Mouse (Mus musculus): Measurements from ENCODE around the gene Snx32. TPM values are rescaled to one million over a fixed set of nuclear protein-coding genes. Genes with fewer than 3 reads are reported as not detected.

The Snx32 gene
- polyA plus RNA-seq, 1 experiment from 2014 or later: 3.0 TPM

GRCm38 (mm10) chr19:5466916-5467500 lies 43.3 kb downstream of the Snx32 start:
- DNase-seq (no peak), ATAC-seq (no peak)
- Histone ChIP-seq H3K27me3 (ENCODE audit: insufficient read depth, low read length) (no peaks in the 10 kb centered on the region), H3K9ac (replicated peaks) (no peak overlapping the region), H3K4me1 (ENCODE audit: insufficient read depth) (no peaks in the 10 kb centered on the region), H3K9me3 (ENCODE audit: low read length) (no peaks in the 10 kb centered on the region), H3K4me2 (ENCODE audit: low read depth, low read length) (no peak overlapping the region), H3K36me3 (replicated peaks; ENCODE audit: insufficient read depth, low read length) (peaks cover 33% of the 10 kb centered on the region), H3K4me3 (ENCODE audit: low read depth, low read length) (no peak overlapping the region), H3K27ac (ENCODE audit: low read depth) (no peak overlapping the region)
- 70% methylated on average over 6 of the region's 6 CpGs for WGBS (ENCODE audit: insufficient replicate concordance)
- TF ChIP-seq EP300 (IDR thresholded peaks at IDR 0.05; ENCODE audit: low read depth) (no peak), CTCF (IDR thresholded peaks at IDR 0.05; ENCODE audit: low read depth) (no peak)

- no peak for DNase-seq
- 83% methylated on average over 8 of the region's 8 CpGs for WGBS (ENCODE audit: insufficient replicate concordance)
- no peak overlapping the region for H3K4me2 ChIP-seq (ENCODE audit: low read depth, low read length)
- H3K4me3 ChIP-seq (ENCODE audit: low read depth, low read length): no peak overlapping the region
- TF ChIP-seq CTCF (IDR thresholded peaks at IDR 0.05; ENCODE audit: low read depth): no peak
- TF ChIP-seq EP300 (IDR thresholded peaks at IDR 0.05; ENCODE audit: low read depth): no peak
- H3K9me3 ChIP-seq (ENCODE audit: low read length): no peaks in the 10 kb centered on the region
- H3K27me3 ChIP-seq (ENCODE audit: insufficient read depth, low read length): no peaks in the 10 kb centered on the region
- H3K9ac ChIP-seq (replicated peaks): no peak overlapping the region
- peaks cover 37% of the 10 kb centered on the region for H3K36me3 ChIP-seq (replicated peaks; ENCODE audit: insufficient read depth, low read length)
- H3K27ac ChIP-seq (ENCODE audit: low read depth): no peak overlapping the region
- H3K4me1 ChIP-seq (ENCODE audit: insufficient read depth): peaks cover 9% of the 10 kb centered on the region
- ATAC-seq: no peak
Observed at GRCm38 (mm10) chr19:5465037-5465436, 45.3 kb downstream of the Snx32 start.

GRCm38 (mm10) chr19:5463791-5464562 lies 46.4 kb downstream of the Snx32 start:
- TF ChIP-seq CTCF (IDR thresholded peaks at IDR 0.05; ENCODE audit: low read depth) (peak; percentile 87), EP300 (IDR thresholded peaks at IDR 0.05; ENCODE audit: low read depth) (no peak)
- Histone ChIP-seq H3K36me3 (replicated peaks; ENCODE audit: insufficient read depth, low read length) (peaks cover 37% of the 10 kb centered on the region), H3K4me3 (ENCODE audit: low read depth, low read length) (no peak overlapping the region), H3K4me2 (ENCODE audit: low read depth, low read length) (no peak overlapping the region), H3K4me1 (ENCODE audit: insufficient read depth) (peaks cover 12% of the 10 kb centered on the region), H3K9me3 (ENCODE audit: low read length) (no peaks in the 10 kb centered on the region), H3K27ac (ENCODE audit: low read depth) (no peak overlapping the region), H3K27me3 (ENCODE audit: insufficient read depth, low read length) (no peaks in the 10 kb centered on the region), H3K9ac (replicated peaks) (no peak overlapping the region)
- ATAC-seq (no peak), DNase-seq (peak; percentile 59)
- WGBS (ENCODE audit: insufficient replicate concordance): 69% methylated on average over 15 of the region's 15 CpGs

- WGBS (ENCODE audit: insufficient replicate concordance): 87% methylated on average over 9 of the region's 9 CpGs
- peaks cover 13% of the 10 kb centered on the region for H3K4me1 ChIP-seq (ENCODE audit: insufficient read depth)
- no peak overlapping the region for H3K4me3 ChIP-seq (ENCODE audit: low read depth, low read length)
- DNase-seq (no peak), ATAC-seq (no peak)
- H3K36me3 ChIP-seq (replicated peaks; ENCODE audit: insufficient read depth, low read length): peaks cover 37% of the 10 kb centered on the region
- H3K27me3 ChIP-seq (ENCODE audit: insufficient read depth, low read length): 0 out of 2 replicates have a peak, but pooled peaks cover 4% of the 10 kb centered on the region
- H3K27ac ChIP-seq (ENCODE audit: low read depth): no peak overlapping the region
- no peak overlapping the region for H3K9ac ChIP-seq (replicated peaks)
- TF ChIP-seq CTCF (IDR thresholded peaks at IDR 0.05; ENCODE audit: low read depth) (no peak), EP300 (IDR thresholded peaks at IDR 0.05; ENCODE audit: low read depth) (no peak)
- no peak overlapping the region for H3K4me2 ChIP-seq (ENCODE audit: low read depth, low read length)
- no peaks in the 10 kb centered on the region for H3K9me3 ChIP-seq (ENCODE audit: low read length)
Observed at GRCm38 (mm10) chr19:5463212-5463611, 47.1 kb downstream of the Snx32 start.

- DNase-seq: no peak
Observed at GRCm38 (mm10) chr19:5461411-5461810, 48.9 kb downstream of the Snx32 start.

GRCm38 (mm10) chr19:5460465-5460911 lies 49.9 kb downstream of the Snx32 start, which contains the start of gene Fibp:
Gene Fibp (plus strand): TSS chr19:5460615.
- H3K4me3 ChIP-seq (ENCODE audit: low read depth, low read length): peak within 1 kb of the TSS; percentile 84
- TF ChIP-seq EP300 (IDR thresholded peaks at IDR 0.05; ENCODE audit: low read depth): no peak
- TF ChIP-seq CTCF (IDR thresholded peaks at IDR 0.05; ENCODE audit: low read depth): no peak
- H3K4me1 ChIP-seq (ENCODE audit: insufficient read depth): peaks cover 34% of the 10 kb centered on the region
- peak within 1 kb of the TSS; percentile 96 for H3K4me2 ChIP-seq (ENCODE audit: low read depth, low read length)
- H3K27me3 ChIP-seq (ENCODE audit: insufficient read depth, low read length): 0 out of 2 replicates have a peak, but pooled peaks cover 8% of the 10 kb centered on the region
- peak within 1 kb of the TSS; percentile 84 for H3K9ac ChIP-seq (replicated peaks)
- H3K27ac ChIP-seq (ENCODE audit: low read depth): peak within 1 kb of the TSS; percentile 67
- ATAC-seq: peak; percentile 82
- WGBS (ENCODE audit: insufficient replicate concordance): under 1% methylated on average over 32 of the region's 32 CpGs
- DNase-seq: peak; percentile 92
- H3K9me3 ChIP-seq (ENCODE audit: low read length): no peaks in the 10 kb centered on the region
- H3K36me3 ChIP-seq (replicated peaks; ENCODE audit: insufficient read depth, low read length): peaks cover 28% of the 10 kb centered on the region

More at GRCm38 (mm10) chr19:5461411-5461810, 48.9 kb downstream of the Snx32 start:
- H3K4me3 ChIP-seq (ENCODE audit: low read depth, low read length): 0 out of 2 replicates have a peak overlapping the region, but pooled peaks have one; percentile 84
- H3K36me3 ChIP-seq (replicated peaks; ENCODE audit: insufficient read depth, low read length): peaks cover 36% of the 10 kb centered on the region
- peaks cover 29% of the 10 kb centered on the region for H3K4me1 ChIP-seq (ENCODE audit: insufficient read depth)
- WGBS (ENCODE audit: insufficient replicate concordance): 86% methylated on average over 6 of the region's 6 CpGs
- ATAC-seq: no peak
- no peaks in the 10 kb centered on the region for H3K9me3 ChIP-seq (ENCODE audit: low read length)
- no peak overlapping the region for H3K27ac ChIP-seq (ENCODE audit: low read depth)
- peak overlapping the region; percentile 84 for H3K9ac ChIP-seq (replicated peaks)
- TF ChIP-seq EP300 (IDR thresholded peaks at IDR 0.05; ENCODE audit: low read depth) (no peak), CTCF (IDR thresholded peaks at IDR 0.05; ENCODE audit: low read depth) (no peak)
- 0 out of 2 replicates have a peak, but pooled peaks cover 4% of the 10 kb centered on the region for H3K27me3 ChIP-seq (ENCODE audit: insufficient read depth, low read length)
- peak overlapping the region; percentile 96 for H3K4me2 ChIP-seq (ENCODE audit: low read depth, low read length)
